Comparison of ENCODE assay signal across 8 mouse cellular contexts in genomic region chr2:106973332-106973958, GRCm38 (mm10). TPM values are rescaled to one million over a fixed set of nuclear protein-coding genes. Genes with fewer than 3 reads are reported as not detected.
DNase-seq lines count a peak whose midpoint lies in the region.

No protein-coding gene starts in this region.

- peak; percentile 5 to 9 for DNase-seq in adrenal gland, postnatal 36 days
- no peak for DNase-seq in adrenal gland, postnatal 25 days
- peak; percentile 14 for DNase-seq in thymus, postnatal 4 days
- no peak for DNase-seq in thymus, postnatal 25 days
- DNase-seq in liver, result peak; percentile 13
- no peak for DNase-seq in urinary bladder, postnatal 14 days (ENCODE audit: low spot score)
- no peak for DNase-seq in frontal cortex, postnatal 25 days (ENCODE audit: low spot score in 2 of 2)
- no peak for DNase-seq in layer of hippocampus, adult 8-10 months (ENCODE audit: low spot score in 2 of 2)

RNA-seq across cellular contexts. Expression of gene Arl14ep, which starts 0.8 kb away (rescaled TPM):
- total RNA-seq in adrenal gland, postnatal 36 days (2021), result 10 to 100 TPM; 29.3 to 32.9 TPM
- 39.8 and 45.5 TPM in 2 replicates for total RNA-seq in adrenal gland, postnatal 25 days (2021)
- 10 to 100 TPM; 46.4 to 56.7 (median 50.3) TPM for total RNA-seq in layer of hippocampus, adult 8-10 months (2022)

Comparison
In these comparisons a context has a peak if more than half of its experiments do, and no peak if none do; other contexts are left out.
1. DNase-seq: peak in adrenal gland, postnatal 36 days (2 of 2), thymus, postnatal 4 days (single experiment) and liver (single experiment); none in adrenal gland, postnatal 25 days (single experiment), thymus, postnatal 25 days (single experiment), urinary bladder, postnatal 14 days (single experiment), frontal cortex, postnatal 25 days (0 of 2) and layer of hippocampus, adult 8-10 months (0 of 2).